Mouse (Mus musculus) ES-E14 (cell line): ENCODE measurements at regions not wholly inside any gene's neighbourhood (a gene's known extent, or its start where the extent isn't known, plus 50 kb on each side); places are given as distances from the start of the nearest gene placed in this dataset.

Source experiments
- DNase-seq: peaks from one replicate; pipeline ENCODE4 v3.0.0-alpha.2; 2013; ENCODE audit warnings: low read depth, low spot score
- H3K27ac ChIP-seq: 2 replicates; pipeline ENCODE4 v1.5.1; 2012; ENCODE audit warnings: low read depth, mild to moderate bottlenecking, low read length, moderate library complexity, mixed read lengths; ENCODE audit not compliant: poor library complexity, insufficient read depth, severe bottlenecking
- H3K36me3 ChIP-seq: 2 replicates; pipeline ENCODE4 v1.6.1; 2012; ENCODE audit warnings: mild to moderate bottlenecking, low read length, moderate library complexity, mixed read lengths; ENCODE audit not compliant: control insufficient read depth, poor library complexity, insufficient read depth, severe bottlenecking
- H3K4me1 ChIP-seq, 2 experiments: fragments of 150-350 bp in 1 of 2; sonication (generic) in 1 of 2; 2 replicates each; pipeline ENCODE4 v1.6.1; 2012; ENCODE audit warnings: low read length in 2 of 2, mild to moderate bottlenecking in 1 of 2, mixed read lengths in 1 of 2; ENCODE audit not compliant: control insufficient read depth in 2 of 2, insufficient read depth in 2 of 2, poor library complexity in 1 of 2
- H3K4me3 ChIP-seq, 2 experiments: fragments of 150-350 bp in 1 of 2; sonication (generic) in 1 of 2; 2 replicates each; pipeline ENCODE4 v1.5.1; 2012; ENCODE audit warnings: low read length in 2 of 2, low read depth in 1 of 2, mild to moderate bottlenecking in 1 of 2, mixed read lengths in 1 of 2; ENCODE audit not compliant: insufficient read depth in 1 of 2, poor library complexity in 1 of 2, severe bottlenecking in 1 of 2
- H3K9ac ChIP-seq: 2 replicates; pipeline ENCODE4 v1.6.1; 2012; ENCODE audit warnings: low read depth, mild to moderate bottlenecking, low read length, mixed read lengths; ENCODE audit not compliant: poor library complexity, insufficient read depth, severe bottlenecking
- H3K9me3 ChIP-seq: fragments of 150-350 bp; sonication (generic); 2 replicates; pipeline ENCODE4 v1.6.1; 2012; ENCODE audit warnings: low read depth, mild to moderate bottlenecking, low read length; ENCODE audit not compliant: control insufficient read depth, insufficient read depth
- CHD2 ChIP-seq: IDR thresholded peaks from 2 replicates; pipeline ENCODE4 v1.6.1; 2014; ENCODE audit warnings: mild to moderate bottlenecking, low read depth, low read length, inconsistent platforms
- HCFC1 ChIP-seq: IDR thresholded peaks from 2 replicates; pipeline ENCODE4 v1.6.1; 2012; ENCODE audit warnings: low read length, inconsistent platforms, borderline replicate concordance; ENCODE audit not compliant: insufficient read depth
- MAFK ChIP-seq: IDR thresholded peaks from 2 replicates; pipeline ENCODE4 v1.6.1; 2014; ENCODE audit warnings: mild to moderate bottlenecking, low read depth, low read length, inconsistent platforms; ENCODE audit not compliant: insufficient read depth
- ZC3H11A ChIP-seq: IDR thresholded peaks from 2 replicates; pipeline ENCODE4 v1.6.1; 2012; ENCODE audit warnings: low read depth, mild to moderate bottlenecking, inconsistent platforms, low read length, borderline replicate concordance
- ZNF384 ChIP-seq: IDR thresholded peaks from 2 replicates; pipeline ENCODE4 v1.6.1; 2012; ENCODE audit warnings: low read depth, low read length, inconsistent platforms
- in situ Hi-C, 2 experiments: fragments of 600-800 bp; cut with MboI; formaldehyde crosslinking; loops; one replicate each; pipeline ENCODE4 v1.15.1; 2025; ENCODE audit warnings: low sequenced_read_pairs in 2 of 2, inconsistent platforms in 1 of 2; ENCODE audit not compliant: unreplicated experiment in 2 of 2

DNA sequence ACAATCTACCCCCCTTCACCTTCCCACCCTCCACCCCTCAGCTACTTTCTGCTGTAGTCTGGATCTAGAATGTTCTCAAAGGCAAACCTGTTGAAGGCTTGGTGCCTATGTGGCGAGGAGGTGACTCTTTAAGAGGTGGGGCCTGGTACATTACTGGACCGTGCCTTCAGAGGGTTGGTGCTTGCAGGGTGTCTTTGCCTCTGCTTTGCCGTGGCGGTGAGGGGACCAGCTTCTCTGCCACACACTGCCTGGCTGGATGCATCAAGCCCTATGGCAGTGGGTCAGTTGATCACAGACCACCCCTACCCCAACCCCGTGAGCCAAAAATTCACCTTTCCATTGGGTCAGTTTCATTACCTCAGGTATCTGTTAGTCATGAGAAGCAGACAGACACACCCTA is 81.9 kb downstream of the Tmem30b start:
- no peaks in the 10 kb centered on the region for H3K9me3 ChIP-seq
- DNase-seq, result no peak
- H3K27ac ChIP-seq, result no peak overlapping the region
- H3K36me3 ChIP-seq, result no peaks in the 10 kb centered on the region
- no peak for TF ChIP-seq ZNF384
- no peak for TF ChIP-seq CHD2
- TF ChIP-seq HCFC1, result no peak
- no peak for TF ChIP-seq ZC3H11A
- no peak for TF ChIP-seq MAFK
- H3K9ac ChIP-seq, result no peak overlapping the region
- H3K4me1 ChIP-seq, result peaks cover 0 to 1% of the 10 kb centered on the region in 2 experiments; a peak in 1 of 4 replicates
- in situ Hi-C loops, result loop anchor here in 1 of 2 experiments (25.0 kb wide), 1 partner anchor 427 kb away; no protein-coding TSS in a partner anchor
- H3K4me3 ChIP-seq, result no peak overlapping the region

DNA sequence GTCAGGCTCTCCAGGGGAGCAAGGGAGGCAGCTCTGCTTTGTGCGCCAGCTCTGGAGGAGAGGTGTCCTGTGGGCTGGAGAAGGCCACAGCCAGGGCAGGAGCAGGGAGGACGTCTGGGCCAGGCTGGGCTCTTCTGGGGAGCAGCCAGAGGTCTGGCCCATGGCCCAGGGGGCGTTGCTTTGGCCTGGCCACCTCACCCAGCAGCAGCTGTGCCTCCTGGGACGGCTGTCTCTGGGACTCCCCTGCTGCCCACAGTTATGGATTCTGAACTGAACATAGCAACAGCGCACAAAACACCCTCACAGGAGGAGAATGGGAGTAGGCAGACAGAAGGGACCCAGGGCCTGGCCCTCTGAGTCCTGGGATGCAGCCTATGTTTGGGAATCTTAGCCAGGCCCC is 84.1 kb downstream of the Tmem30b start:
- peaks cover 0 to 1% of the 10 kb centered on the region in 2 experiments; a peak in 1 of 4 replicates for H3K4me1 ChIP-seq
- no peak for TF ChIP-seq CHD2
- TF ChIP-seq MAFK, result no peak
- TF ChIP-seq HCFC1, result no peak
- H3K36me3 ChIP-seq, result no peaks in the 10 kb centered on the region
- H3K4me3 ChIP-seq, result no peak overlapping the region
- H3K9me3 ChIP-seq, result no peaks in the 10 kb centered on the region
- no peak for DNase-seq
- H3K27ac ChIP-seq, result no peak overlapping the region
- no peak overlapping the region for H3K9ac ChIP-seq
- in situ Hi-C loops, result loop anchor here in 1 of 2 experiments (25.0 kb wide), 1 partner anchor 425 kb away; no protein-coding TSS in a partner anchor

DNA sequence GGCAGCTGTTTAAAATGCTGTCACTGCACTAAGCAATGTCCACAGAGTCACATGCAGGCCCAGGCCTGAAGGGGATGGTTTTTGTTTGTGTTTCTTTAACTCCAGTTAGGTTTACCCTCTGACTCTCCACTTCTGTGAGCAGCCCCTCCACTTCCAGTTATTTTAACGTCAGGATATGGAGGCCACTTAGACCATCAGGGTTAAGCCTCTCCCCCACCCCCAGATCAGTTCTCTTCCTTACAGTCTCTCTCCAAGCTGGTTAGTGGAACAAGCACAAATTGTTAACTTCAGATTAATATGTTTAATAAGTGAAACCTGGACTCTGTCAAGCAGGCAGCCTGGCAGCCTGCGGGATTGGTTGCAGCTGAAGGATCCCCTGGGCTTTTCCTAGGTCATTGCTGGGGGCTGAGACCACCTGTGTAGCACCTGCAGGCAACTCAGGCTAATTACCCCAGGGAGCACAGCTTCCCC is 85.9 kb downstream of the Tmem30b start:
- no peaks in the 10 kb centered on the region for H3K36me3 ChIP-seq
- TF ChIP-seq MAFK (no peak), ZC3H11A (no peak), HCFC1 (no peak), ZNF384 (no peak), CHD2 (no peak)
- DNase-seq, result no peak
- no peak overlapping the region for H3K4me3 ChIP-seq
- in situ Hi-C loops, result loop anchor here in 1 of 2 experiments (25.0 kb wide), 1 partner anchor 423 kb away; no protein-coding TSS in a partner anchor
- peaks cover 0 to 1% of the 10 kb centered on the region in 2 experiments; a peak in 1 of 4 replicates for H3K4me1 ChIP-seq
- no peak overlapping the region for H3K27ac ChIP-seq
- no peaks in the 10 kb centered on the region for H3K9me3 ChIP-seq
- no peak overlapping the region for H3K9ac ChIP-seq

DNA sequence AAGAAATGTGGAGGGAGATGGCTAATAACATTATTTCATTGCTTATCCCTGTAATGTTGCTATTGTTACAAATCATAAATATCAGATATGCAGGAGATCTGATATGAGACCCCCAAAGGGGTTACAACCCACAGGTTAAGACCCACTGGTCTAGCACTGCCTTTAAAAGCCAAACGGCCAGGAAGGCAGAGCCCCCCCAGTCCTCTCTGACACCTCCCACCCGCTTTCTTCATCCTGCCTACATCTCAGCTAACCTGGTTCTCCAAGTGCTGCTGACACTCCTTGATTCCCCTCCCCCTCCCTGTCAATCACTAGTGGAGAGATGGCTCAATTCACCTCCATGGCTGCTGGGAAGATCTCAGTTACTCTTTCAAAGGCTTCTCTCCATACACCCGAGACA is 94.9 kb downstream of the Tmem30b start:
- Histone ChIP-seq H3K9me3 (no peaks in the 10 kb centered on the region), H3K4me1 (peaks cover 0 to 10% of the 10 kb centered on the region in 2 experiments; a peak in 1 of 4 replicates), H3K27ac (no peak overlapping the region), H3K9ac (no peak overlapping the region), H3K36me3 (no peaks in the 10 kb centered on the region), H3K4me3 (no peak overlapping the region)
- DNase-seq, result no peak
- TF ChIP-seq MAFK, result no peak
- no peak for TF ChIP-seq ZNF384
- TF ChIP-seq CHD2, result no peak
- TF ChIP-seq HCFC1, result no peak
- no peak for TF ChIP-seq ZC3H11A
- in situ Hi-C loops, result loop anchor here (10.0 to 25.0 kb wide), 2 partner anchors 414 to 426 kb away; no protein-coding TSS in a partner anchor
